Mouse (Mus musculus): Measurements from ENCODE around the gene Mark1. TPM values are rescaled to one million over a fixed set of nuclear protein-coding genes. Genes with fewer than 3 reads are reported as not detected.
A peak's percentile ranks its signal among the peaks of the same experiment; 100 is the strongest.

Mark1 gene
- total RNA-seq, 2 experiments from 2014 or later, result 51.6 to 54.3 TPM

DNA sequence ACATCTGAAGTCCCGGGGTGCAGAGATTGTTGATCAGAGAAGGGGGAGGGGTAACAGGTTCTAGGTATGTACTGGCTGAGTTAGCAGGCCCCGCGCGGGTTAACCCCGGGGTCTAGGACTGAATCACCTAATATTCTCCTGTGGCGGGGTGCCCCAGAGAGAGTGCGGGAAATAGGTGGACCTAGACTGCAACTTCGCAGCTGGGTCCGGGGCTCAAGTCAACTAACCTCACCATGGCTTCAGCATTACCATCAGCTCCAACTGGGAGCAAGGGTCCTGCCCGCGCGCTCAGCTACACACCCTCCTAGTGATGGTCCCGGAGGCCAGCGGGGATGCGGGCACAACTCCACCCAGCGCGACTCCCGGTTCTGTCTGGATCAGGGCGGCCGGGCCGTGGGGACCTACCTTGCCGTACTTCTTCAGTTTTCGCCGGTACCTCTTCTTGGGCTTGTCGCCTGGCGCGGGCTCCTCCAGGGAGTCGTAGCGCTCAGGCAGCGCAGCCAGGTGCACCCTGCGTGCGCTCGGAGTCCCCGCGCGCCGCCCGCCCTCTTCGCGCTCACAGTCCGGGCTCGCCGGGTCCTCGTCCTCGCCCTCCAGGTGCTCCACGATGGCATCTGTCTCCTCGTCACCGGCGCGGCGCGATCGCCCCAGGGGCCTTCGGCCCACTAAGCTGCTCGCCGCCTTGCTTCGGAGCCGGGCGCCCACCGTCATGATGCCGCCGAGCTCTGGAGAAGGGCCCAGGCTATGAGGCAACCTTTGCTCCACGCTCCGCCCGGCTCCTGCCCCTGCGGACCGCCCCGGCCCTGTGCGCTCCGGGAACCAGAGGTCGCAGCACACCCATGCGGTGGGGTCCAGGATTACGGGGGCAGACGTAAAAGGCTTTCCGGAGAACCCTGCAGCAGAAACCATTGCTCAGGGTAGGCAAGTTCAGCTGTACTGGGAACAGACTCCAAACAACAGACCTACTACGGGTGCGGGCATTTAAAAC is 116.8 kb downstream of the Mark1 start, which contains the start of gene C130074G19Rik:
Gene C130074G19Rik (minus strand): TSS at position 938 of the 988 bp plus-strand sequence.
- DNase-seq, result no peak

DNA sequence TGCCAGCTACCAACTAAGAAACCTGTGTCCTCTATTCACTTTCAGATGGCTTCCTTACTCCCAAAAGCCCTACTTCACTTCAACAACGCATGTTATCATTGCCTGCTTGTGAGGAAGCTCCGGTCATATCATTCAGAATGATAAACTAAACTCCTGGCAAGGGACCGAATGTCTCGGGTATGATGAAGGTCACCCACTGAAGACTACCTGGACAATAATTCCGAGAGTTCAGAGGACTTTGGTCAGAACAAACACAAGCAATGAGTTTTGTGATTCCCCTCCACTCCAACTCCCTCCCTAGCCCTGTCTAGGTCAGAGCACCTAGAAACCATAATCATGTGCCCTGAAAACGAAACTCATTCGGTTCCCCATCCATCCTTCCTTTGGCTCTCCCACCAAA is 117.5 kb downstream of the Mark1 start:
- no peak for DNase-seq

DNA sequence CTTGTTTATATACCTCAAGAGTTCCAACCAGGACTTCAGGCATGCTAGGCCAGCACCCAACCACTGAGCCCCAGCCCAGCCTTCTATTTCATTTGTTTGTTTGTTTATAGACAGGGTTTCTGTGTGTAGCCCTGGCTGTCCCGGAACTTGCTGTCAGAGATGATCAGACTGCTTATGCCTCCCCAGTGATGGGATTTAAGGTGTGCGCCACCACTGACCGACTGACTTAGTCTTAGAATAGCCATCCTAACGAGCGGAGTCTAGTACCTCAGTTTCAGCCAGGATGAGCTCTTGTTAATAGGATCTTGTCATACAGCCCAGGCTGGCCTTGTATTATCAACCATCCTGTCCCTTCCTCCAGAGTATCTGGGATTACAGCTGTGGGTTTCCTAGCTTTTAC is 118.2 kb downstream of the Mark1 start:
- no peak for DNase-seq

DNA sequence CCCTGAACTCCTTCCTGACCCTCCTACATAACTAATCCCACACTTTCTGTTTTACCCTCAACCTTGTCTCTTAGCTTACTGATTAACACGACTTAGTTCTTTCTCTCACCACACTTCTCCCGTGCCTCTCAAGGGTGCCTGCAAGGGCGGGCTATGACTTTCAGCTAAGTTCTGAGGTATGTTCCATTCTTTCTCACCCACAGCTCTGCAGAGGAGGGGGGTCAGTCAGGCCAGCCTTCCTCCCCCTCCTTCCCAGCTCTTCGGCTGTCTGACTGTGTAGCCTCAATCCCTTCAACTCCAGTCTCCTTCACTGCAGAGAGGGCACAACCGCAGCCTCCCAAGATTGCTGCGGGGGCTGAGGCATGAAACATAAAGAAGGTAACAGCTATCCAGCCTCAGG is 120.5 kb downstream of the Mark1 start:
- no peak for DNase-seq

DNA sequence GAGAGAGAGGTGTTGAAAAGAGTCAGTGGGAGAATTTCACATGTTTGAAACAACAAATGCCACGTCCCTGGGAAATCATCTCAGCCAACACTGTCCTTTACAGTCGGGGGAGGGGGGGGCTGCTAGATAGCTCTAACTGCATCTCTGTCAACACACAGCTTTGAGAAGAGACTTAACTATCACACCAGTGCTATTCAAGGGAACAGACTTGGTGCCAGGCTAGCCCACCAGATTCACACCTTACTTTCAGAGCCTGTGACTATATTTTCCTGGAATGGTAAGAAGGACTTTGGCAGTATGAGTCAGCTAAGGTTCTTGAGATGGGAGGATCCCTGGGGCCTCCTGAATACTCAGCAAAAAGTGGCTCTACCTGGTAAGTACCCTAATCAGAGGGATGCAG is 122.1 kb downstream of the Mark1 start:
- DNase-seq, result no peak

DNA sequence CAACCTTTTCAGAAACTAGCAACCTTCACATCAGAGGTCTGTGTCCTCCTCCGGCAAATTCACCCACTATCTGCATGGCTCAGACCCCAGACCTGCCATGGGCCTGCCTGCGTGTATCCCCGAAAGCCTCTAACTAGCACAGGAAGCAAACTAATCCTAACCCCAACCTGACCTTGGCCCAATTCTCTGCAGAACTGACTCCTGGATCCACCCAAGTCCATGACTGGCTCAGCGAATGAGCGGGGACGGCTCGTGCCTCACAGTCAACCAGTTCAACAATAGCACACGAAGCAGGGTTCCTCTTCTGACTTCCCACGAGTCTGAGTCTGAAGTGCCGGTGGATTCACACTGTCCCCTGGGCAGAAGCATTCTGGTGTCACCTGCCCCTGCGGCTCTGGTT is 125.5 kb downstream of the Mark1 start:
- no peak for DNase-seq

DNA sequence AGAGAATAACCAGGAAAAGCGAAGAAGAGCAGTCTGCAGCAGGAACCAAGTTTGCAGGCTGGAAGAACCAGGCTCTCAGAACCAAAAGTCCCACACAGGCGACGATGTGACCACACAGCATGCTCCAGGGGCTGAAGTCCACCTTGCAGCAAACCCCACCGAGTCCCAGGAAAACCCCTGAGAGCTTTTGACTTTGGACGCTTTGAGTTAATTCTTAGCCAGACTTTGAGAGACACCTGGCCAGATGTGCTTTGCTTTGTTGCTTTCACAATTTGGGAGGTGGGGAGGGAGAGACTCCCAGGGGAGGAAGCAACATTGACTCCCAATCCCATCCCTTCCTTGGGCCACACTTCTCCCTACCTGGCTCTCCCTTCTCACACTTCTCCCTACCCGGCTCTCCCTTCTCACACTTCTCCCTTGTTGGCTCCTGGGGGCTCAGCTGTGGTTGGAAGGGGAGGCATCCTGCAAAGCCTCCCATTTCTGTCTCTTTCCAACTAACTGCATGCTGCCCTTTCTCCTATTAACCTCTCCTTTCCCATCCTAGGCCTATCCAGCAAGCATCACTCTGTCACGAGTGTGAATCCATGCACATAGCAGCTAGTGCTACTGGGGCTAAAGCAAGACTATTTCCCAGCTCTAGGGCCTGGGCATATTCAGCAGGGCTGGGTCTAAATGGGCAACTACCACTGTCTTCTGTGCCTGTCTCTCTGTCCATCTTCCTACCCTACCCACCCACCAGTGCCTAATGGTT is 127.1 kb downstream of the Mark1 start:
- DNase-seq, result no peak

DNA sequence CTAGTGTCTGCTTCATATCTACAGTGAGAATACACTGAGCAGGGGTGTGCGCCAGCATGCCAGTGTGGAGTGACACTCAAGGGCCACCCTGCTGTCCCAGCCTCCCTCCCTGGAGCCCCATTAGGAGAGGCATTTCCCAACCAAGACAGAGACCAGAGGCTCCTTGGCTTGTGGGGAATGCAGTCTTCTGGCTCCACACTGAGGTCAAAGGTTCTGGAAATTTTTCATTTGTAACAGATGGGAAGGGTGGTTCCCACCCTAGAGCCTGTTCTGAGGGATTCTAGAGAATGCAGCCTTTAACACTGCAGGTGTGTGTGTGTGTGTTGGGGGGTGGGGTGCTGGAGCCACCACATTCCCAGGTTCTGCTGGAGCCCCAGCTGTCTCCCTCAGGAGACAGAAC is 127.9 kb downstream of the Mark1 start:
- DNase-seq, result no peak

DNA sequence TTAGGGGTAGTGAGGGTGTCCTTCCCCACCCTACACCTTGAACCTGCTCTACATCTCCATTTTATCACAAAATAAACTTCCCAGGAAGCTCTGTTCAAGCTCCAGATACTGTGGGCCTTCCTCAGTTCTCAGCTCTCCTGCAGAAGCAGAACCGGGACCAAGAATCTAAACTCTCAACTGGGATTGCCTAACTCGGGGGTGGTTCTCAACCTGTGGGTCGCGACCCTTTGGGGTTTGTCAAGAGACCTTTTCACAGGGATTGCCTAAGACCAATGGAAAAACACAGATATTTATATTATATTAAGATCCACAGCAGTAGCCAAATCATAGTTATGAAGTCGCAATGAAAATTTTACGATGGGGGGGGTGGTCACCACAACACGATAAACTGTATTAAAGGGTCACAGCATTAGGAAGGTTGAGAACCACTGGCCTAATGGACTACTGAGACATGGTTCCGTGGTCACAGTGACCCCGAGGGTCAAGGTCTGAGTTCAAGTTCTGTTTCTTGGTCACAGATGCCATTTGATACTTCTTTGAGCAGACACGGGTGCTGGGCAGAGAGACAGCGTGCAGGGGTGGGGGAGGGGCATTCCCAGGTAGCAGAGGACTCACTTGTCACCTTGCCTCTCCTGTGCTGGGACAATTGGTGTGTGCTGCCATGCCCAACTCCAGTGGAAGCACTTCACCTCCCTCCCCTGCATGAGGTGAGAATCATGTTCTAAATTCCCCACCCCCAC is 128.6 kb downstream of the Mark1 start:
- DNase-seq, result no peak

DNA sequence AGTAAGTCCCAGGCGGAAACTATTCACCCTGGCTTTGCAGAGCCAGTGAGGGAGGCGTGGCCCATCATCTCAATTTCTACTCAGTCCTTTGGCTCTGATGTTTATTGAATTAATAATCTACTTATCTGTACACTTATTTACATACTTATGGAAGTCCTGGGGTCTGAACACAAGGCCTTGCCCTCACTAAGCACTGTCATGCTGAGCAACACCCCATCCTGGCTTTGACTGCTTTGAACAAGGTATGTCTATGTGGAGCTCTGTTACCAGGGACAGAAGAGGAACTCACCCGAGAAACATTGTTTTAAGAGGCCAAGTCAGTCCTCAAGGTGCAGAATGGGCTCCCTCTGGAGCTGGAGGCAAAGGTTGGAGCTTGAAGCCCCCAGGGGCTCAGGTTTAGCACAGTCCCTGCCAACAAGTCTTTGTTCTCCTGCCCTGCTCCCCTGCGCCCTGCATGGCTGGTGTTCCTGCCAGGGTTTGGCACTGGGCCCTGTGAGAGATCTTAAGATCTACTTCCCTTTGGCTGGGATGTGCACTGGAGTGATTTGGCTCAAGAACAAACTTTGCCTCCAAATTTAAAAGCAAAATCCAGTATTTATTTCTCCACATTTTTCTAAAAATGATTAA is 129.3 kb downstream of the Mark1 start:
- DNase-seq, result no peak

DNA sequence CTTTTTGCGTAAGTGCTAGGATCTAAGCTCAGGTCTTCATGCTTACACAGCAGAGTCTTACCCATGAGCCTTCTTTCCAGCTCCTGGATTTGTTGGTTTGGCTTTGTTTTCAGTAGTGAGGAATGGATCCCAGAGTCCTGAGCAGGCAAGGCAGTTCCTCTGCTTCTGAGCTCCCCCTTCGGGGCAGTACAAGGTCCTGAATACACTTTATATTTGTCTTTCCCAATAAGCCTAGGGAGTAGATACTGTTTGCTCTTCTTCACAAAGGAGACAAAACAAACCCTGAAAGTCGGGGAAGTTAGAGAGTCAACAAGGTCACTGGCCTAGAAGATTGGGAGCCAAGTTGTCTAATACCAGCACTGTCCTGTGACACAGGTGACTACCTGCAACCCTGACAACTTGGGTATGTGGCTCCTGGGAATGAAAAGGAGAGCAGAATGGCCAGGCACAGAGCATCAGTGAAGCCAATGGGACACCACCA is 131.7 kb downstream of the Mark1 start:
- DNase-seq, result no peak

DNA sequence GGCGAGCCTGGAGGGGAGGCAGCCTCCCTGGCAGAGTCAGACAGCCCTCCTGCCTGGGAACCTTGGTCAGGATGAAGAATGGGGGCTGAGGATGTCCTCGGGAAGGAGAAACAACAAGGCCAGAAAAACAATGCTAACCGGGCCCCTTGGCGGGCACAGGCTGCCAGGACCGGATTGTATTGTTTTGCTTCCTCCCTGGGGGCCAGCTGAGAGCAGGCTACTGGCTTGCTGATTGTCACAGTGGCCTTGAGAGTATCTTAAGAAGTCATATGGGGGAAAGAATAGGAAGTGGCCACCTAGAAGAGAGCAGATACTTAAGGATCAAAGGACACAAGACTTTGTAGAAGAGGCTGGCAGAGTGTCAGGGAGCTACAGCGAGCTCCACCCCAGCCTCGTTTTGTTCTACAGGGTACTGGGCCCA is 135.0 kb downstream of the Mark1 start:
- DNase-seq, result no peak

DNA sequence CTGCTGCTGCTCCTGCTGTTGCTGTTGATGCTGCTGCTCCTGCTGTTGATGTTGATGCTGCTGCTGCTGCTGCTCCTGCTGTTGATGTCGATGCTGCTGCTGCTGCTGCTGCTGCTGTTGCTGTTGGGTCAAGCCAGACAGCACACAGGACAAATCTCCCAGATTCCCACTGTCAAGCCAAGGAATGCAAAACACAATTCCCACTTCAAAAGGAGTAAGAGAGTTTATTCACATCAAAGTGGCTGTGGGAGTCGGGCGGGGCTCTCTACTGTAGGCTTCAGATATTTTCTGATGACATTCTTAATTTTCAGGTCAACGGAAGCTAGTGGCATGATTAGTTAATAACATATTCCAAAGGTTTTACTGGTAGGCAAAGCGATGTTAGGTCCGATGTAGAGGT is 136.7 kb downstream of the Mark1 start:
- no peak for DNase-seq

DNA sequence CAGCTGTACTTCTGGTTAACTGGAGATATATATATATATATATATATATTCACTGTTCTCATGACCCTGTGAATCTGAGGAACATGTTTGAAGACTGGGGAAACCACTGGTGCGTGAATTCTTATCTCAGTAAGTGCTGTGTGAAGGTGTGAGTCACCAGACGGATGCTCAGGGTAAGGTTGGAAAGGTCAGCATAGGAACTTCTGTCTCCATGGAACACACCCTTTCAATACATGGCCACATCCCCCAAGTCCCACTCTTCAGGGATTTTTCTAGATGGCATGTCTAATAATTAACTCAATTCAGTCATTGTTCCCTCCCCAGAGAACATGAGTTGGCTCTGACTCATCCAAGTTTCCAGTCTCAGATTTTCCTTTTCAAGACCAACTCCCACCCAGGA is 137.8 kb downstream of the Mark1 start:
- no peak for DNase-seq

DNA sequence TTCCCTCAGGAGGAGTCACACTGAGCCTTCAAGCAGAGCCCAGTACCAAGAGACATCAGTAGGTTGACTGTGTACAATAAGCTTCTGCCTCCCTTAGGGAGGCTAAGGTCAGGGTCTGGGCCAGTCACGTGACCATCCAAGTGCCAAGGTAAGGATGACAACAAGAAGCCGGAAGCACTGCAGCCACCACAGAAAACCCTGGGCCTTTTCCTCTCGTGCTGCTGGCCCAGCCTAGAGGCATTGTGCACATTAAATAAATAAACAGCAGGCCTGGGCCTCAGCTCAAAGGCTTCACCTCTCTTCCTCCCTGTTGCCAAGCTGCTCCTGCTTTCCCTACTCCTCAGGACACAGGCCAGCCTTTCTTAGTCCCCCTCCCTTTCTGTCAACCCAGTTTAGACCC is 139.1 kb downstream of the Mark1 start:
- DNase-seq, result no peak

DNA sequence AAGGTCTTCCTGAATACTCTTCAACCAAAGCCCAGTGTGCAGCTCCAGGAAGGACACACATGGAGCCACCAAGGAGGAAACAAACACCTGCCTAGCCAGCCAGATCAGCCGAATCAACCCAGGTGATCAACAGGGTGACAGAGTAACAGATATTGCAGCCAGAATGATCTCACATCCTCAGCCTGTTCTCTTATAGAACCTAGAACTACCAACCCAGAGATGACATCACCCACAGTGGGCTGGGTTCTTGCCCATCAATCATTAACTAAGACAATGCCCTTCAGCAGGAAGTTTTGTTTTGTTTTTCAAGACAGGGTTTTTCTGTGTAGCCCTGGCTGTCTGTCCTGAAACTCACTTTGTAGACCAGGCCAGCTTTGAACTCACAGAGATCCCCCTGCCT is 141.1 kb downstream of the Mark1 start:
- no peak for DNase-seq

DNA sequence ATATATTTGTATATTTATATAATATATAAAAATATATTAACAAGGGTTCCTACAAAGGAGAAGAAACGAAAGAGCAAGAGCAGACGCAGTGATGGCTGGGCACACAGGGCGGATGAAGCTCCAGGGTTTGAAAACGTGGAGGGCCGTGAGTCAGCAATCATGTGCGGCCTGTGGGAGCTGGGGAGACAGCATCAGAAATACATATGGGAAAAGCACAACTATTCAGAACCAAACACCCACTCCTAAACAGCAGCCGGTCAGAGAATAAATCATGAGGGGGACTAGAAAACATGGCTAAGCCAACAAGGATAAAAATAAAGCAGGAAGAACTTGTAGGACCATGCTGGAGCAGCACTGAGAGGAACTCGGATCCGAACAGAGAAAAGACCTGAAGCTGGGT is 142.2 kb downstream of the Mark1 start:
- no peak for DNase-seq

DNA sequence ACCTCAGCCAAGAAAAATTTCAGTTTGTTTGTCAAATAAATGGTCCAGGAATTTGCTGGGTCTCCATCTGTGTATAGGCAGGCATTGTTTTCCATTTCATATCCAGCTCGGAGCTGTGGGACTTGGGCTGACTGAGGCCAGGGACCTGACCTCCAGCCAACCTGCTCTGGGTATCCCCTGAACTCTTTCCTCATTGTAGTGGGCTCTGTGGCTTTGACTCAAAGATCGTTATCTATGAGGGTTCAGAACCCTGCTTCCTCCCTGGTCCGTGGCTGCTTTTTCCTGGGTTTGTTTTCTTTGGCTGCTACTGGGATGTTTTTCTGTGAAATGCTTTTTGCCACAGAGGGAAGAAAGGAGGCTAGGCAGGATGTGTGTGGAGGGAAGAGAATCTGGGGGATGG is 145.4 kb downstream of the Mark1 start:
- no peak for DNase-seq

DNA sequence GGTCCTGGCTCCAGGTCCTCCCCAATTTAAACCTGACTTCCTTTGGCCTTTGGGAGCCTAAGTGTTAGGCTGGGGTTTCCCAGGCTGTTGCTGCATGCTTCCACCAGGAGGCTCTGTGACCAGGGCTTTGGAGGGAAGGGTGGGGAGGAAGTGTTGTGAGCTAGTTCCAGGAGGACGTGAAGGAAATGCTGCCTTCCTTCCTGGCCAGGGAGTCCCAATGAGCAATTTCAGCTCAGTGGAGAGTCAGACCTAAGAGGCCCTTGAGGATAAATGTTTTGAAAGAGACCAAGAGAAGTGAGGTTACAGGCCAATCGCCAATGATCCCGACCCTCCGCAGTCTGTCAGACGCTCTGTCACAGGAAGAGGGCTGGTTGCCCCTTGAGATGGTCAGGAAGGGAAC is 146.0 kb downstream of the Mark1 start:
- DNase-seq, result peak; percentile 38 to 41

DNA sequence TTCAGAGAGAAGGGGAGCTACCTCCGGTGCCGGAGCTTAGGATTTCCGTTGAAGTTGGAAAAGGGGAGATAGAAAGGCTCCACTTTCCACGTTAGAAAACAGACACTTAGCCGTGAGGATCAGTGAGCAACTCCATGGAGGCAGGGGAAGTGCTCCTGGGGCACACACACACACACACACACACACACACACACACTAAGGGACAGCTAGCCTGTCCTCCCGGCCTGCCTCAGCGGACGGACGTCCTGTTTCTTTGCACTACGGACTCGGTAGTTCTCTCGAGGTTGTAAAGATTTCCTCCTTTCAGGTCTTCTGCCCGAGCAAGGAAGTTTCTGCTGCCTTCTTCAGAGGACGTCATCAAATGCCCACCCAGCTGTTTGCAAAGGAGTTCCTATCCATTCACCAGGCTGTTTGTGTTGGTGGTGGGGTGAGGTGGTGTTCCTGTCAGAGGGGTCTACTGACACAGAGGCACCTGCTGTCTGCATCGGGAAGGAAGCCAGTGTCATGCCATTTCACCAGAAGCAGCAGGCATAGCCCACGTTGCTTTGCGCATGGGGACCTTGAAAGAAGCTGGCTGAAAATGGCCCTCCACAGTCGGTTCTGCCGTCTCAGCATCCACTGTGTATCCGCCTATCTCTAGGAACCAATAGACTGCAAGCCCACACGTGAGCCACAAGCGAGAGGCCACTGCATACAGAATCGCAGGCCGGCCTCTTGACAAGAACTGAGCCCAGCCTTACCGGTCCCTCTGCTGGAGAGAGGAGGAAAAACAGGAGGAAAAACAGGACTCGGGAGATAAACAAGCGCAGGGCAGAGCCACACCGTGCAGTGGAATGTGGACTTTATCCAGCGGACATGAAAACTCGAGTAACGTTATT is 147.4 kb downstream of the Mark1 start:
- DNase-seq, result peak; percentile 58 to 63

DNA sequence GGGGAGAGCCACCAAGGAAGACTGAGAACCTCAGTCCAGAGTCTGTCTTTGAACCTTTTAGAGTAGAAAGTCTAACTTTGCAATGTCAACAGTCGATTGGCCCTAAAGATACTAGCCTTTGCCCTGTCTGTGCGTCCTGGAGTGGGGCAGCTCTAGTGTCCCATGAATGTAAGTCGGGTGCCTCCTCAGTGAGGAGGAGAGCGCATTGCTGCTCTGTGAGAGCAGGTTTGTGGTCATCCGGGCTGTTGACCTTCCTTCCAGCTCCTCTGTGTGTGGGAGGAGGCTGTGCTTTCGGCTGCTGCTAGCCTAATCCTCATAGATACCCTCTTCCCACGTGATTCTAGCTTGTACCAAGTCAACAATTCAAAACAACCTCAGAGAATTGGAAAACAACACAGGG is 148.2 kb downstream of the Mark1 start:
- no peak for DNase-seq

Measured in layer of hippocampus, postnatal 36 days (tissue).